In the genomic region with DNA sequence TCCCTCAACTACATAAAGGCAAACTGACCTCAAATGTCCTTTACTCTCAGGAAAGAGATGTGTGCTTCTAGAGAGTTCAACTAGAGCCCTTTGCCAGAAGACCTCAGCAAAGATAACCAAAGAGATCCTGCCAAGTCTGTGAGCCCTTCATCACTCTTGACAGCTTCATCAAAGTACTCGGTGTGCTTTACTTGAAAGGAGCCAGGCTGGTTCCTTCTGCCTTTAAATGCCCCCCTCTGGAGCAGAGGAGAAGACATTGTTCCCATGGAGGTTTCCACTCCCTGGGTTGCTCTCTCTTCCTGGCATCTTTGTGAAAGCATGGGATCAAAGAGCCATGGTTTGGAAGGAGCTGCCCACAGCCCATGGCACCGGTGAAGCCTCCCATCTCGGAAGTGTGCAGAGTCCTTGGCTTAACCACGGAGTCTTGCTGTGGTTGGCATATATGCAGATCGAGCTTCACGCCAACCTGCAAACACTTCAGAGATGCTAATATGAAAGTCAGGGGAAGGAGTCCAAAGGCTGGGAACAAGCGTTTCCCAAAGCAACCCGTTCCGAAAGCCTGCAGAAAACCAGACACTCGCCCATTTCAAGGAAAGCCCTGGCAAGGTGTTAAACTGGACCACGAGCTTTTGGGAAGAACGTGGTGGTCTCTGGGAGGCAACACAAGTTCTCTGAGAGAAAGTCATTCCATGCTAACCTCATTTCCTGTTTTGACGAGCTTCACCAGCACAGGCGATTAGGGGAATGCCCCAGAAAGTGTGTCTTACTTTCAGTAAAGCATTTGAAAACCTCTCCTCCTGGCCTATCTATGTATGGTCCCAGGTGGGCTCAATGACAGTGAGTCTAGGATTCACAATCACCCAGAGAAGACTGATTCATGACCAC, we compare ENCODE assay signal across 12 mouse cellular contexts.
DNase-seq lines count a peak whose midpoint lies in the region; ATAC-seq and TF ChIP-seq lines count a peak whose summit lies in the region.
"Had no signal": no experiment of that assay in that cellular context is flagged by ENCODE, and none has a peak within 500 bp of the region (broad histone marks: within the 10 kb centered on the region; RNA-seq: fewer than 3 reads in every experiment).

No protein-coding gene starts in this region.

- peak; percentile 14 for DNase-seq in cerebellum, adult 11 months
- no peak for DNase-seq in cerebellum, postnatal 4 days (ENCODE audit: low spot score in 2 of 2)
- DNase-seq in spleen, adult 2 months (ENCODE audit: low read depth in 1 of 2, low spot score in 2 of 2), result no peak
- no peak for DNase-seq in spleen, postnatal 10 days (ENCODE audit: low spot score in 2 of 2)
- DNase-seq in cerebellum, adult 8-10 months, result peak; percentile 19
- DNase-seq in splenic B cell, adult 2 months (ENCODE audit: low read depth, low spot score), result peak; percentile 52
- DNase-seq in layer of hippocampus, postnatal 14 days (ENCODE audit: low spot score in 2 of 2), result no peak
- DNase-seq: forebrain, postnatal 0 days; kidney, postnatal 25 days; liver had no signal

- no peaks in the 10 kb centered on the region for H3K36me3 ChIP-seq in spleen, adult 2 months (ENCODE audit: control insufficient read depth, insufficient read depth, low read length)
- H3K36me3 ChIP-seq in splenic B cell, adult 2 months (ENCODE audit: control insufficient read depth, insufficient read depth, low read length, poor library complexity, severe bottlenecking), result no peaks in the 10 kb centered on the region

- H3K4me1 ChIP-seq in spleen, adult 2 months (ENCODE audit: control insufficient read depth, insufficient read depth, insufficient read length), result peaks cover 23% of the 10 kb centered on the region

- no peak for ATAC-seq in erythroblast, adult 5-6 weeks (replicated peaks; ENCODE audit: low FRiP score, poor library complexity, severe bottlenecking)
- ATAC-seq: forebrain, postnatal 0 days had no signal

- TF ChIP-seq POLR2A in spleen, adult 2 months (IDR thresholded peaks at IDR 0.05; ENCODE audit: low read depth, low read length), result no peak

- no peaks in the 10 kb centered on the region for H3K27me3 ChIP-seq in spleen, adult 2 months (ENCODE audit: control insufficient read depth, insufficient read depth, low read length)
- H3K27me3 ChIP-seq in splenic B cell, adult 2 months (ENCODE audit: control insufficient read depth, insufficient read depth, low read length, poor library complexity, severe bottlenecking), result no peaks in the 10 kb centered on the region

- WGBS in spleen, adult 2 months, result 42% methylated on average over 14 of the region's 14 CpGs

- no peak overlapping the region for H3K4me3 ChIP-seq in spleen, adult 2 months (ENCODE audit: extremely low read depth, insufficient read depth, insufficient read length)
- H3K4me3 ChIP-seq: left cerebral cortex, adult 2 months had no signal

- TF ChIP-seq CTCF in spleen, adult 2 months (IDR thresholded peaks at IDR 0.05; ENCODE audit: extremely low read depth, insufficient read depth, insufficient read length, insufficient replicate concordance), result no peak

- H3K27ac ChIP-seq in spleen, adult 2 months (ENCODE audit: insufficient read depth, low read length), result peak overlapping the region; percentile 17
- H3K27ac ChIP-seq: left cerebral cortex, adult 2 months had no signal

Comparison
In these comparisons a context has a peak if more than half of its experiments do, and no peak if none do; other contexts are left out.
1. DNase-seq: peak in cerebellum, adult 11 months (single experiment), cerebellum, adult 8-10 months (single experiment) and splenic B cell, adult 2 months (single experiment); none in cerebellum, postnatal 4 days (0 of 2), spleen, adult 2 months (0 of 2), spleen, postnatal 10 days (0 of 2) and layer of hippocampus, postnatal 14 days (0 of 2).